22 mouse cellular contexts compared by ENCODE assay signal in genomic region chr12:91059704-91060318, GRCm38 (mm10).
DNase-seq lines count a peak whose midpoint lies in the region; ATAC-seq and TF ChIP-seq lines count a peak whose summit lies in the region.
"Had no signal": no experiment of that assay in that cellular context is flagged by ENCODE, and none has a peak within 500 bp of the region (broad histone marks: within the 10 kb centered on the region; RNA-seq: fewer than 3 reads in every experiment).

No protein-coding gene starts in this region.

- 68% methylated on average over 12 of the region's 12 CpGs for WGBS in embryonic facial prominence, embryonic 15.5 days
- WGBS in embryonic facial prominence, embryonic 10.5 days: 90% methylated on average over 12 of the region's 12 CpGs
- WGBS in forebrain, postnatal 0 days: 75% methylated on average over 12 of the region's 12 CpGs
- 85% methylated on average over 12 of the region's 12 CpGs for WGBS in forebrain, embryonic 14.5 days
- 55% methylated on average over 12 of the region's 12 CpGs for WGBS in neural tube, embryonic 14.5 days

- H3K27me3 ChIP-seq in embryonic facial prominence, embryonic 15.5 days: no peaks in the 10 kb centered on the region
- no peaks in the 10 kb centered on the region for H3K27me3 ChIP-seq in embryonic facial prominence, embryonic 10.5 days (replicated peaks; ENCODE audit: low read depth, poor library complexity, severe bottlenecking)
- H3K27me3 ChIP-seq in forebrain, postnatal 0 days (ENCODE audit: insufficient read depth, low read length): no peaks in the 10 kb centered on the region
- no peaks in the 10 kb centered on the region for H3K27me3 ChIP-seq in forebrain, embryonic 14.5 days (replicated peaks; ENCODE audit: control insufficient read depth, insufficient read depth, low read length)
- H3K27me3 ChIP-seq in neural tube, embryonic 14.5 days (ENCODE audit: control insufficient read depth, insufficient read depth, low read length): no peaks in the 10 kb centered on the region
- H3K27me3 ChIP-seq: CH12.LX; embryonic facial prominence, embryonic 13.5 days; forebrain, embryonic 15.5 days; Patski had no signal

- no peak overlapping the region for H3K27ac ChIP-seq in embryonic facial prominence, embryonic 15.5 days (replicated peaks)
- H3K27ac ChIP-seq in embryonic facial prominence, embryonic 10.5 days (replicated peaks): no peak overlapping the region
- H3K27ac ChIP-seq in forebrain, postnatal 0 days (ENCODE audit: low read depth, low read length): no peak overlapping the region
- H3K27ac ChIP-seq in forebrain, embryonic 14.5 days (ENCODE audit: low read depth, low read length): no peak overlapping the region
- no peak overlapping the region for H3K27ac ChIP-seq in neural tube, embryonic 14.5 days (ENCODE audit: low read depth, low read length)
- H3K27ac ChIP-seq: embryonic facial prominence, embryonic 13.5 days; forebrain, embryonic 15.5 days had no signal

- H3K9ac ChIP-seq in embryonic facial prominence, embryonic 15.5 days: no peak overlapping the region
- no peak overlapping the region for H3K9ac ChIP-seq in forebrain, postnatal 0 days
- H3K9ac ChIP-seq in forebrain, embryonic 14.5 days (ENCODE audit: low read length): no peak overlapping the region
- no peak overlapping the region for H3K9ac ChIP-seq in neural tube, embryonic 14.5 days (replicated peaks; ENCODE audit: low read depth, low read length)
- H3K9ac ChIP-seq: embryonic facial prominence, embryonic 13.5 days; forebrain, embryonic 15.5 days had no signal

- H3K9me3 ChIP-seq in embryonic facial prominence, embryonic 15.5 days (replicated peaks): no peaks in the 10 kb centered on the region
- no peaks in the 10 kb centered on the region for H3K9me3 ChIP-seq in embryonic facial prominence, embryonic 10.5 days
- no peaks in the 10 kb centered on the region for H3K9me3 ChIP-seq in forebrain, postnatal 0 days (ENCODE audit: low read length)
- no peaks in the 10 kb centered on the region for H3K9me3 ChIP-seq in forebrain, embryonic 14.5 days (replicated peaks; ENCODE audit: control insufficient read depth, low read length)
- no peaks in the 10 kb centered on the region for H3K9me3 ChIP-seq in neural tube, embryonic 14.5 days (ENCODE audit: control insufficient read depth, low read length)
- H3K9me3 ChIP-seq: embryonic facial prominence, embryonic 13.5 days; forebrain, embryonic 15.5 days; G1E had no signal

- DNase-seq in embryonic facial prominence, embryonic 10.5 days (ENCODE audit: low spot score): no peak
- DNase-seq in forebrain, postnatal 0 days: no peak
- no peak for DNase-seq in forebrain, embryonic 14.5 days (ENCODE audit: low spot score)
- no peak for DNase-seq in neural tube, embryonic 10.5 days (ENCODE audit: extremely low spot score, low spot score)
- DNase-seq: adrenal gland, adult 8-10 months; adrenal gland, postnatal 14 days; adrenal gland, postnatal 36 days; B cell, adult 2 months; cerebellum, adult 11-12 months; cerebellum, adult 2 months; cerebellum, adult 9-10 months; cerebellum, postnatal 10 days; cerebellum, postnatal 25 days had no signal

- no peaks in the 10 kb centered on the region for H3K4me1 ChIP-seq in embryonic facial prominence, embryonic 15.5 days
- no peaks in the 10 kb centered on the region for H3K4me1 ChIP-seq in embryonic facial prominence, embryonic 10.5 days
- H3K4me1 ChIP-seq in forebrain, postnatal 0 days (ENCODE audit: insufficient read depth): no peaks in the 10 kb centered on the region
- H3K4me1 ChIP-seq in forebrain, embryonic 14.5 days (ENCODE audit: control insufficient read depth, insufficient read depth, low read length): no peaks in the 10 kb centered on the region
- no peaks in the 10 kb centered on the region for H3K4me1 ChIP-seq in neural tube, embryonic 14.5 days (ENCODE audit: control insufficient read depth, insufficient read depth, low read length)
- H3K4me1 ChIP-seq: embryonic facial prominence, embryonic 13.5 days; forebrain, embryonic 15.5 days had no signal

- H3K4me2 ChIP-seq in embryonic facial prominence, embryonic 15.5 days (replicated peaks): no peak overlapping the region
- no peak overlapping the region for H3K4me2 ChIP-seq in forebrain, postnatal 0 days (ENCODE audit: low read depth)
- H3K4me2 ChIP-seq in forebrain, embryonic 14.5 days (ENCODE audit: low read length): no peak overlapping the region
- H3K4me2 ChIP-seq in neural tube, embryonic 14.5 days (ENCODE audit: low read depth, low read length): no peak overlapping the region
- H3K4me2 ChIP-seq: embryonic facial prominence, embryonic 13.5 days; forebrain, embryonic 15.5 days had no signal

- ATAC-seq in embryonic facial prominence, embryonic 15.5 days (ENCODE audit: insufficient number of reproducible peaks, low FRiP score, low TSS enrichment, low read depth): 0 out of 2 replicates have a peak, but pooled peaks have one; percentile 15
- peak; percentile 71; the same call in 1 of the 2 replicates for ATAC-seq in forebrain, postnatal 0 days
- no peak for ATAC-seq in forebrain, embryonic 14.5 days
- ATAC-seq in neural tube, embryonic 14.5 days (ENCODE audit: low read depth): peak; percentile 60; the same call in 1 of the 2 replicates
- ATAC-seq: activated CD4-positive, CD25-positive, alpha-beta regulatory T cell, adult 4 months; CD4-positive, CD25-positive, alpha-beta regulatory T cell, adult 4 months; forebrain, embryonic 15.5 days; Patski had no signal

- no peak for TF ChIP-seq CTCF in forebrain, postnatal 0 days (IDR thresholded peaks at IDR 0.05; ENCODE audit: low read depth)

- no peak overlapping the region for H3K4me3 ChIP-seq in embryonic facial prominence, embryonic 15.5 days (replicated peaks)
- H3K4me3 ChIP-seq in embryonic facial prominence, embryonic 10.5 days: no peak overlapping the region
- no peak overlapping the region for H3K4me3 ChIP-seq in forebrain, postnatal 0 days (ENCODE audit: low read depth, low read length)
- no peak overlapping the region for H3K4me3 ChIP-seq in forebrain, embryonic 14.5 days (ENCODE audit: low read depth, low read length)
- no peak overlapping the region for H3K4me3 ChIP-seq in neural tube, embryonic 14.5 days (ENCODE audit: low read depth, low read length)
- H3K4me3 ChIP-seq: embryonic facial prominence, embryonic 13.5 days; forebrain, embryonic 15.5 days had no signal

- no peaks in the 10 kb centered on the region for H3K36me3 ChIP-seq in embryonic facial prominence, embryonic 15.5 days
- no peaks in the 10 kb centered on the region for H3K36me3 ChIP-seq in embryonic facial prominence, embryonic 10.5 days (replicated peaks)
- H3K36me3 ChIP-seq in forebrain, postnatal 0 days (ENCODE audit: insufficient read depth): no peaks in the 10 kb centered on the region
- H3K36me3 ChIP-seq in forebrain, embryonic 14.5 days (ENCODE audit: control insufficient read depth, insufficient read depth, low read length): no peaks in the 10 kb centered on the region
- H3K36me3 ChIP-seq in neural tube, embryonic 14.5 days (ENCODE audit: control insufficient read depth, insufficient read depth, low read length): no peaks in the 10 kb centered on the region
- H3K36me3 ChIP-seq: embryonic facial prominence, embryonic 13.5 days; forebrain, embryonic 15.5 days had no signal
